Mouse (Mus musculus): Measurements from ENCODE around the gene Picalm.

DNA sequence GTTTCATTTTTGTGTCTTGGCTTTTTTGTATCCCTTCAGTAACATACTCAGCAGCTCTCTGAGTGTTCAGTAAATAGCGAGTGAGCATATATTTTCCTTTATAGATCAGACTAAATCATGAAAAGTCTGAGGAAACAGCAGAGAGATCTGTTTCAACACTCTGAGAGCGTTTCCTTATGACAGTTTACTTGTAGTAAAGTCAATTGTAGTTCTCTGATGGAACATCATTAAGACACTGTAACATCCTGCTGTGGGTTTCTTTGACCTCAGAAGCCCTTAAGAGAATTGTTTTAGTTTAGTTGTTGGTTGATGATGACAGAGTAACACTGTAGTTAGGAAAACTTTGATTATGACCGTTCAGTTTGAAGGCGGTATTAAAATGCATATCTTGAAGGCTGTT lies 8.3 kb downstream of the Picalm start:
- TF ChIP-seq CTCF (IDR thresholded peaks at IDR 0.05; ENCODE audit: low read depth, low read length) (no peak), POLR2AphosphoS5 (IDR thresholded peaks at IDR 0.05; ENCODE audit: insufficient replicate concordance, low read depth, low read length) (no peak), TAL1 (conservative IDR thresholded peaks at IDR 0.05; ENCODE audit: low read depth, low read length) (no peak)

Data from G1E (cell line).